Mouse (Mus musculus): ENCODE measurements around the gene H2afy2. TPM values are rescaled to one million over a fixed set of nuclear protein-coding genes. Genes with fewer than 3 reads are reported as not detected.

The H2afy2 gene
- 297 and 325 TPM in 2 replicates for polyA plus RNA-seq (2016; fragmentation: Nextera tagmentation; extraction: Ambion mirVana)

DNA sequence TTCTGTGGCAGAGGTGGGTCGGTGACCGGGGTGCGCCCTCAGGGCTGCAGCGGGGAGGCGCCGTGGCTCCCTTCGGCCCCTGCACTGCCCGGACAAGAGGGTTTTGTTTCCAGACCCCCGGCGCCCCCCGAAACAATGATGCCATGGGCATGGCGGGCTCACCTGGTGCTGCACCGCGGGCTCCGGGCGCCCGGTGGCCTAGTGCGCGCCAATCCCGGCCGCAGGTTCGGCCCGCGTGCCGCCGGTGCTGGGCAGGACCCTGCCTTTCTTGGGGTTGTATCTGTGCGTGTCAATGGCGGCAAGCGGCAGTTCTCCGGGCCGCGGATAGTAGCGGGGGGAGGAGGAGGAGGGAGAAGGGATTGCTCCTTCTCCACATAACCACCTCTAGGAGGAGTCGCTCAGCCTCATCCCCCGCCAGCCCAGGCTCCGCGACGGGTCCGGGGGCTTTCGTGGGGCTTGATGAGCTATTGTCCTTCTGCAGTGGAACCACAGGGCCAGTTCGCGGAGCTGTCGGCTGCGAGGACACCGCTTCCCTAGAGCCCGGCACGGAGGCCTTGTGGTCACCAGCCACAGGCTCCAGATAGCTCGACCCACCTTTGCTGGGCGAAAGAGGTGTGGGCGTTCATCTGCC lies at the start of gene H2afy2:
Gene H2afy2, minus strand, starts transcription at position 527 of the 631 bp plus-strand sequence.
- Histone ChIP-seq H3K4me1 (replicated peaks) (peaks cover 40% of the 10 kb centered on the region), H3K4me3 (peak within 1 kb of the TSS; percentile 99), H3K27ac (peak within 1 kb of the TSS; percentile 100), H3K27me3 (ENCODE audit: insufficient read depth, poor library complexity, severe bottlenecking) (0 out of 2 replicates have a peak, but pooled peaks cover 3% of the 10 kb centered on the region), H3K9me3 (no peaks in the 10 kb centered on the region), H3K36me3 (peaks cover 20% of the 10 kb centered on the region)
- DNase-seq (ENCODE audit: low spot score): peak; percentile 92
- under 1% methylated on average over 50 of the region's 50 CpGs for WGBS

DNA sequence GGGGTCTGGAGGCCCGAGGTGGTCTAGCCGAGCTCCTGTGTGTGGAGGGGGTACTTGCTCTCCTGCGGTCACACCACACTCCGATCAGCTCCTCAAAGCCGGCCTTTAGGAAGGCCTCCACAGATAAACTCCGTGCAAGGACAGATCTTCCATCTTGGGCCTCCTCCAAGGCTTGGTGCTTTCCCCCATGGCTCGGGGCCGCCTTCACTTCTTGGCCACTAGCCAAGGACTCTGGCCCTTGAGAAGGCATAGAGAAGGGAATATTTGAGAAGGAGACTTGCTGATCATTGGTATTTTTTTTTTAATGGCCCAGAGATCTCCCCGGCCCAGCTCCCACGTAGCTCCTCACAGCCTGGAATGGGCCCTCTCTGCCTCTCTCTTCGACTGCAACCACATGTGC lies 48.8 kb upstream of the H2afy2 start:
- WGBS: 89% methylated on average over 11 of the region's 11 CpGs
- no peak overlapping the region for H3K27ac ChIP-seq

DNA sequence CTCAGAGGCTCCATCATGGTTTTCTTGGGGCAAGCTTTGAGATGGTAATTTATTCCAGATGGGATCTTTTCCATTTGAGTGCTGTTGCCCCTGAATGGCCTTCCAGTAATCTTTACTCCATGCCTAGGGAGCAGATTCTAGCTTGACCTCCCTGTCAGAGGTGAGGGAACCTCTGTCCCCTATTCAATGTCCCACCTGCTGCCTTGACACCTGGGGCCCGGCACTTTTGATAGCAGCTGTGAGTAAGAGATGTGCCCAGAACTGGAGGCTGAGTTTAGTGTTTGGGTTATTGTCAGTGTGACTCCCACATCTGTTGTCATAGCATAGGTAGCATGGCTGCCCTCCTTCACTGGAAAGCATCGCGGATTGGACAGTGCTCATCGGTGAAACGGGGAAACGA lies 47.8 kb upstream of the H2afy2 start:
- H3K27ac ChIP-seq: no peak overlapping the region
- H3K9me3 ChIP-seq: no peaks in the 10 kb centered on the region
- no peaks in the 10 kb centered on the region for H3K27me3 ChIP-seq (ENCODE audit: insufficient read depth, poor library complexity, severe bottlenecking)
- H3K36me3 ChIP-seq: no peaks in the 10 kb centered on the region
- WGBS: 88% methylated on average over 6 of the region's 6 CpGs
- peak; percentile 13 for DNase-seq (ENCODE audit: low spot score)
- no peak overlapping the region for H3K4me3 ChIP-seq
- peaks cover 37% of the 10 kb centered on the region for H3K4me1 ChIP-seq (replicated peaks)

More for the DNA sequence above, 48.8 kb upstream of the H2afy2 start:
- H3K36me3 ChIP-seq: no peaks in the 10 kb centered on the region
- H3K27me3 ChIP-seq (ENCODE audit: insufficient read depth, poor library complexity, severe bottlenecking): no peaks in the 10 kb centered on the region
- no peak for DNase-seq (ENCODE audit: low spot score)
- no peaks in the 10 kb centered on the region for H3K9me3 ChIP-seq
- H3K4me3 ChIP-seq: no peak overlapping the region
- H3K4me1 ChIP-seq (replicated peaks): peaks cover 27% of the 10 kb centered on the region

DNA sequence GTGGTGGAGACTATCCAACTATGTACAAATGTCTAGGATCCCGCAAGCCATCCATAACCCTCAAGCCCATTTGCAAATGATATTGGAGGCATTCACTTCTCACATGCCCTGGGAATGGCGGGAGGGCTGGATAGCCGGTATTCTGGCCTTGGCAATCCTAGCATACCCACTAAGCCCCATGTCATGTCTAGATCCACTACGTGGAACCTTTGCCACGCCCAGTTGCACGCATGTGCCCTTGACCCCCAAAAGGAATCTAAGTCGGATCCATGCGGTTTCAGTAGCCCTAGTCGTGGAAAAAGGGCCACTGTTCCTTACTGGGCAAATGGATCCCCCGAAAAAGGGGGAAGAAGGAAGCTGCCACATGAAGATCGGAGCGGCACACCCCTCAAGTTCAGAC lies 47.3 kb upstream of the H2afy2 start:
- 73% methylated on average over 12 of the region's 12 CpGs for WGBS
- DNase-seq (ENCODE audit: low spot score): no peak
- Histone ChIP-seq H3K27ac (no peak overlapping the region), H3K4me1 (replicated peaks) (peaks cover 42% of the 10 kb centered on the region), H3K36me3 (no peaks in the 10 kb centered on the region), H3K4me3 (no peak overlapping the region), H3K9me3 (no peaks in the 10 kb centered on the region), H3K27me3 (ENCODE audit: insufficient read depth, poor library complexity, severe bottlenecking) (no peaks in the 10 kb centered on the region)

DNA sequence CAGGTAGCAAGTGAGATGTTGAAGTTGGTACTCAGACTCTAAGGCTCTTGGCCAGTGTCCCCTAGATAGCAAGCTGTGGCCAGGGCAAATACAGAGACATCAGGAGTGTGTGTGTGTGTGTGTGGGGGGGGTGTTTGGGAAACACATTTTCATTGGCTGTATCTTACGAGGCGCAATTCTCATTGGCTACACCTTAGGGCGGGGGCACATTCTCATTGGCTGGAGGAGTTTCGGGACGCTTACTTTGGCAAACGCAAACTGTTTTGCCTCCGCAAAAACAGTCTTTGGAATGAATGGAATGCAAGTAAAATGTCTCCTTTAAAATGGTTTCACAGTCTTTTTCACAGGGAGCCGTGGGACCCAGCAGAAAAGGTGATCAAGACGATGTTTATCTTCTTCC lies 46.9 kb upstream of the H2afy2 start:
- Histone ChIP-seq H3K9me3 (no peaks in the 10 kb centered on the region), H3K27ac (no peak overlapping the region), H3K4me3 (no peak overlapping the region), H3K4me1 (replicated peaks) (peaks cover 46% of the 10 kb centered on the region), H3K27me3 (ENCODE audit: insufficient read depth, poor library complexity, severe bottlenecking) (no peaks in the 10 kb centered on the region), H3K36me3 (no peaks in the 10 kb centered on the region)
- 54% methylated on average over 9 of the region's 9 CpGs for WGBS
- DNase-seq (ENCODE audit: low spot score): no peak

DNA sequence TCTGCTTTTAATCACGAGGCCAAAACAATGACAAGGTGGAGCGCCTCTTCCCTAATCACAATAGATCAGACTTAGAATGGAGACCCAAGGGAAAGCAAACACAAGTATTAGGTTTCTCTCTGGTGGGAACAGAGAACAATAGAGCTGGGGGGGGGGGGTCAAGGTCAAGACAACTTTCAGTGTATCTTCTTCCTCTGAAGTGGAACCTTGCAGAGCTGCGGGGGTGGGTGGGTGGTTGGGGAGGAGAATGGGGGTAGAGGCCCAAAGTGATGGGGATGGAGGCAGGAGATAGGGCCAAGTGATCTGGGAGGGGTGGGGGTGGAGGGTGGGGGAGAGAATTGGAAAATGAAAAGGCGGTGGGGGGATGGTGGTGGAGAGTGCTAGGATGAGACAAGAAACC lies 45.1 kb upstream of the H2afy2 start:
- no peak overlapping the region for H3K27ac ChIP-seq
- H3K27me3 ChIP-seq (ENCODE audit: insufficient read depth, poor library complexity, severe bottlenecking): no peaks in the 10 kb centered on the region
- 49% methylated on average over 4 of the region's 4 CpGs for WGBS
- H3K36me3 ChIP-seq: no peaks in the 10 kb centered on the region
- peaks cover 48% of the 10 kb centered on the region for H3K4me1 ChIP-seq (replicated peaks)
- no peak overlapping the region for H3K4me3 ChIP-seq
- H3K9me3 ChIP-seq: no peaks in the 10 kb centered on the region
- DNase-seq (ENCODE audit: low spot score): no peak

DNA sequence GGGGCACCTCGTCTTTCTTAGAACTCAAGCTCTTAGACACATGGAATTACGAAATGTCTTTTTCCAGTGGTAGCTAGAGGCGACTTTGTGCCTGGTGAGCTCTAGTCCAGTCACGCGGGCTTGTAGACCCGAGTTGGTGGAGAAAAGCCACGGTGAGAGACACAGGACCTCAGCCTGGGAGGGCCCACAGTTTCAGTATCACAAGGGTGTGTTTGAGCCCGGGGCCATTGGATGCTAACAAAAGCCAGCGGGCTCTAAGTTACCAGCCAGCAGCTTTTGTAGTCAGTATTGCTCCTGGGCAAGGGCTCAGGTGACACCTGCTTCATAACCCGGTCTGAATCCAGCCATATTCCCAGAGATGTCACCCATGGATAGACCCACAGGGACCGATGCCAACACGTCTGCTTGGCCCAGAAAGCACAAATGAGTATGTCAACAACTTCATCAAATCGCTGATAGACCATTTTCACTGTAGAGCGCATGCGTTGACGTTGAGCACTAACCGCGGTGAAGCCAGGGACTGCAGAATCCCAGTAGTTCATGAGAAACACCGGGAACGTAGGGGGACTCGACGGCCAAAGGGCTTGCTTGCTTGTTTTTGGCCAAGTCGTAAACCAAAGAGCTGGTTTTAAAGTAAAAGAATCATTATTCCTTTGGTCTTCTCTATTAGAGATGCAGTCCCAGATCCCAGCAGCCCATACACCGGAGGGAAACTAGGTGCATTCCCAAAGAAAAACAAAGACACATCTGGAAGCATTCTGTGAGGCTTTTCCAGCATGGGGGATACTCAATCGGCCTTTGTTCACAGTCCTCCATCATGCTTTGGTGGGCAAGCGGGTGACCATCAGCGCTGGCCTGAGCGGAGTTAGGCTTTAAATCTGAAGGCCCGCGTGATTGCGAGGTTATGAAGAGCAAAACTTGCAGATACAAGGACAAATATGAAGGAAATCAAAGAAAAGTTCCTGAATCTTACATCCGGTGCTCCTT lies 44.3 kb upstream of the H2afy2 start:
- no peaks in the 10 kb centered on the region for H3K36me3 ChIP-seq
- DNase-seq (ENCODE audit: low spot score): peak; percentile 18
- no peak overlapping the region for H3K4me3 ChIP-seq
- no peaks in the 10 kb centered on the region for H3K27me3 ChIP-seq (ENCODE audit: insufficient read depth, poor library complexity, severe bottlenecking)
- 81% methylated on average over 32 of the region's 32 CpGs for WGBS
- H3K9me3 ChIP-seq: no peaks in the 10 kb centered on the region
- H3K27ac ChIP-seq: peak overlapping the region; percentile 54; the same call in 1 of the 2 replicates
- H3K4me1 ChIP-seq (replicated peaks): peaks cover 56% of the 10 kb centered on the region

DNA sequence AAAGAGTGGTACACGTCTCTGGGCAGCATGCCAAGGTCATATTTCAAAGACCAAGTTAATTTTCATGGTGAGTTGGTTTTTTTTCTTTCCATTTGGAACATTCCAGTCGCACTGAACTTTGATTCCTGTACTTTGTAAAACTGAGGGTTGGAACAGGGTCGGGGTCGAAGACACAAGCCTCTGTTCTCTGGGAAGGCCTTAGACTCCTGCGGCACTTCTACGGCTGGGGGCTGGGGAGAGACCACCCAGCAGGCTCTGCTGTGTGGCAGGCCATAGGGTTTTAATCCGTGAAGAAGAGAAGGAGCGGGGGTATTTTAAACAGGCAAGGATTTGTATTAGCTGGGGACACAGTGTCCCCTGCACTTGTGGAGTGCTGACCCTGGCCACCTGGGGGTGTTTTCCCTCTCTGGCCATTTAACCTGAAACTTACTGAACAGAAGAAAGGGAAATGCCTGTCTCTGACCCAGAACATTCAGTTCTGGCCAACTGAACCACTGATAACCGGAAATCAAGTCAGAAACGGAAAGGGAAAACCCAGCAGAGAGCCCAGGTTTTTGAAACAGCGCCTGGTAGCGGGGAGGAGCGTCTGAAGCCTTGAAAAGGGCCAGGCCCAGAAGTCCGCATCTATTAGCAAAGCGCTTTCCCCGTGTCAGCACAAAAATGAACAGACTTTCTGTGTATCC lies 42.9 kb upstream of the H2afy2 start:
- no peak overlapping the region for H3K4me3 ChIP-seq
- peaks cover 61% of the 10 kb centered on the region for H3K4me1 ChIP-seq (replicated peaks)
- 29% methylated on average over 16 of the region's 16 CpGs for WGBS
- no peaks in the 10 kb centered on the region for H3K9me3 ChIP-seq
- DNase-seq (ENCODE audit: low spot score): peak; percentile 68
- no peaks in the 10 kb centered on the region for H3K27me3 ChIP-seq (ENCODE audit: insufficient read depth, poor library complexity, severe bottlenecking)
- H3K36me3 ChIP-seq: no peaks in the 10 kb centered on the region
- peak overlapping the region; percentile 64; the same call in 1 of the 2 replicates for H3K27ac ChIP-seq

DNA sequence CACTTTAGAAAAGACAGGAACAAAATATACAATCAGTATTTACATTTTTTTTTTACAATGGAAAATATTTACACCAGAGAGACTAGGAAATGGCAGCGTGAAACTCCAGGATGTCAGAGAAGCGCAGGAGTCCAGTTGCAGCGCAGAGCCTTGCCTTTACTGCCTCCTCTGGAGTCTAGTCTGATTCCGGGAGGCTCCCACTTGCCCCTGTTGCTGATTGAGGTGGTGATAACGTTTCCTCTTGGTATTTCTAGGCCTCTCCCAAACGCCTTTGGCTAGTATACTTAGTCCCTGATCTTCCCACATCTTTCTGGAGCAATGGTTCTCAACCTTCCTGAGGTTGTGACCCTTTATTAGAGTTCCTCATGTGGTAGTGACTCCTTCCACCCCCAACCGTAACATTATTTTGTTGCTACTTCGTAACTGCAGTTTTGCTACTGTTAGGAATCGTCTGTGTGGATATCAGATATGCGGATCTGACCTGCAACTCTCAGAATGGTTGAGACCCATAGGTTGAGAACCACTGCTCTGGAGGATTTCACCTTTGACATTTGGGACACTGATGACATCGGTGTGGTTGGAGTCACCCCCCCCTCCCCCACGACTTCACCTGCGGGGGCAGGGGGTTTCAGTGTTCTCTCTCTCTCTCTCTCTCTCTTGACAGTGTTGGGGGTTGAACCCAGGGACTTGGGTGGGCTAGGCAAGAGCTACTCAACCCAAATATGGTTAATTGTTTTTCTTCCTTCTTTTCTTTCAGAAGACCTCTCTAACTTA lies 42.2 kb upstream of the H2afy2 start:
- H3K4me3 ChIP-seq: no peak overlapping the region
- peak; percentile 14 for DNase-seq (ENCODE audit: low spot score)
- H3K27me3 ChIP-seq (ENCODE audit: insufficient read depth, poor library complexity, severe bottlenecking): no peaks in the 10 kb centered on the region
- no peaks in the 10 kb centered on the region for H3K36me3 ChIP-seq
- H3K27ac ChIP-seq: peak overlapping the region; percentile 35; the same call in 1 of the 2 replicates
- 63% methylated on average over 13 of the region's 13 CpGs for WGBS
- H3K9me3 ChIP-seq: no peaks in the 10 kb centered on the region
- peaks cover 54% of the 10 kb centered on the region for H3K4me1 ChIP-seq (replicated peaks)

DNA sequence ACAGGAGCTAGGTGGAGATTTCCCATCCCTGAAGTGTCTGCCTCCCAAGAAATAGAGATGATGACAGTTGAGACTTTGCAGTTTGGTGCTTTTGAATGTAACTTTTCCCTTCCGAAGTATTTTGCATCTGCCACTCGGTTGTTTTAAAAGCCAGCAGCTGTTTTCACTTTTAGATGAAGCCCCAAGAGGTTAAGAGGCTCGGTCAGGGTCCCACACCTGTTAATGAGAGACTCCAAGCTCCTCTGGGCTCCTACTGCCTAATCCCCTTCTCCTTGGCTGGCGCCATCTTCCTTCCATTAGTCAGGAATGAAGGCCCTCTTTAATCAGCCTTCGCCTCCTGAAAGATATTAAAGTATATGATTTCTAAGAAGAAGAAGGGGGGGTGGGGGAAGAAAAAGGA lies 41.6 kb upstream of the H2afy2 start:
- Histone ChIP-seq H3K4me1 (replicated peaks) (peaks cover 53% of the 10 kb centered on the region), H3K9me3 (no peaks in the 10 kb centered on the region), H3K27me3 (ENCODE audit: insufficient read depth, poor library complexity, severe bottlenecking) (no peaks in the 10 kb centered on the region), H3K36me3 (no peaks in the 10 kb centered on the region), H3K27ac (no peak overlapping the region), H3K4me3 (no peak overlapping the region)
- DNase-seq (ENCODE audit: low spot score): no peak
- WGBS: 54% methylated on average over 5 of the region's 5 CpGs

DNA sequence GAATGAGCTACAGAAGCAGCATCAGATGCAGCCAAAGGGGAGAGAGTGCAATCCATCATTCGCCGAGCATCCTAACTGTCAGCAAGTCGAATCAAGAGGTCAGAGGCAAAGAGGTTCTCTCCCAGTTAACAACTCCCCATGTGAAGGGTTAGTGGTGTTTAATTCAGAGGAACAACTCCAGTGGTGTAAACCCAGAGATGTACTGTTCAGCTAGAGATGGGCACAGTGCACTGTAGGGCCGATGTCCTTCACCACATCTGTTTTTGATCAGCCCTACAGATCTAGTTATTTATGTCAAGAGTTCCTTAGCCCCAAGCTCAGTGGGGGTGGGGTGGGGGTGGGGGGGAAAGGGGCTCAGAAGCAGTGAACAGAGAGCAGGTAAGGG lies 39.8 kb upstream of the H2afy2 start:
- H3K27me3 ChIP-seq (ENCODE audit: insufficient read depth, poor library complexity, severe bottlenecking): no peaks in the 10 kb centered on the region
- peaks cover 43% of the 10 kb centered on the region for H3K4me1 ChIP-seq (replicated peaks)
- DNase-seq (ENCODE audit: low spot score): peak; percentile 40
- 0 out of 2 replicates have a peak, but pooled peaks cover 2% of the 10 kb centered on the region for H3K9me3 ChIP-seq
- 64% methylated on average over 4 of the region's 4 CpGs for WGBS
- no peaks in the 10 kb centered on the region for H3K36me3 ChIP-seq
- 0 out of 2 replicates have a peak overlapping the region, but pooled peaks have one; percentile 54 for H3K27ac ChIP-seq
- H3K4me3 ChIP-seq: no peak overlapping the region
